Mouse (Mus musculus): ENCODE results near the gene A930004D18Rik.

The A930004D18Rik gene

DNA sequence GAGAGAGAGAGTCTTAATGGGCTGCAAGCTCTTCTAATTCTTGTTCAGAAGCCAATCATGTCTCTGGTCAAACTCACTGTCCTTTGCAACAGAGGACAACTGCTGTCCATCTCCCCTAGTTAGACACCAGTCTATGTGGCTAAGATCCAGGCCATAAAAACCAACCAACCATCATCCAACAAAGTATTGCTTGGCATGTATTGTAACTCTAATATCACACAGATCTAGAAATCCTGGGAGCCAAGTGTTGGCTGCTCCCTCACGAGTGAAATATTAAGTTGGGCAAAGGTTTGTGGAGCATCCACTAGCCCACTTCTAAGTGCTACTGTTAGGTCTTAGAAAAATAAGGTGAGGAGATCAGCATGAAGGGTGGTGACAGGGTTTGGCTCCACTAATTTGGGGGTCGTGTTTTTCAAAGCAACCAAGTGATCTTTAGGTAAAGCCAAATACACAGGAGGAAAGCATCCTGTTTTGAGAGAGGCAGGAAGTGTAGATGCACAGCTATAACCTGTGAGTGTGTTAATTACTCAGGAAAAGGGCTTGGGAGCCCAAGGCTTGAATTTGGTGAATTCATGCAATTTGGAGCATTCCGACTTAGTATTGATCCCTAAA, 710 bp upstream of the A930004D18Rik start:
- no peak for DNase-seq (ENCODE audit: low spot score)

DNA sequence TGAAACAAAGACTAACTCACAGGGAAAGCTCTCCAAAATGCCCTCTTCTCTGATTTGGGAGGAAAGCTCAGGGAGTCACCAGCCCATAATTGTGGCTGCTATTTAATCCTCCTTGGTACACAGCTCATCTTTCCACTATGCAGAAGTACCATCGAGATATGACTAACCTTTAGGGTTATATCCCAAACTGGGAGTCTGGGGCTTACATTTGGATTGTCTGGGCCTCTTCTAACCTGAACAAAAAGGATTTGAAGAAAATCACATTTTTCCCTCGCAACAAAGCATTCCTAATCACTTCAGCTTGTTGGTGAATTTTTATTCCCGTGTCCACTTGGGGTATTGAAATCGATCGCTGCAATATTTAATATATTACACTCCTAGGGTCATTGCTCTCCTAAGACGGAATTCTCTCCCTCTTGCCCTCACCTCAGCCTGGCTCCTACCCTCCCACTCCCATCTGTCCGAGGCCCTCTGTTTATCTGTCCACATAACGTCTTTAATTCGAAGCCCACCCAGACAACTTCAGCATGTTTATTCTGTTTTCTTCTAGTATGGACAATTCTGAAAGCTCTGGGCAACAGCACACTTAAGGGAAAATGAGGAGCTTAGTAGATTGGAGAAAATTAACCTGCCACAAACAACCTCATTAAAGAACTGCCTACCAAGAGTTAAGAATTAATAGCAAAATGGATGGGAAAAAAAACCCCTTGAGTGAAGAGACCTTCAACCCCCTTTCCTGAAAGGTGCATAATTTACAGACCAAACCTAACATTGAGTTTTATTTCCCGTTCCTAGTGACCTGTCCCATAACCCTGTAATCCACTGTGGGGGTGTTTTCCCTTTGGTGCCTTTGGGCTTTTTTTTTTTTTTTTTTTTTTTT, 2.9 kb downstream of the A930004D18Rik start:
- no peak for DNase-seq (ENCODE audit: low spot score)

DNA sequence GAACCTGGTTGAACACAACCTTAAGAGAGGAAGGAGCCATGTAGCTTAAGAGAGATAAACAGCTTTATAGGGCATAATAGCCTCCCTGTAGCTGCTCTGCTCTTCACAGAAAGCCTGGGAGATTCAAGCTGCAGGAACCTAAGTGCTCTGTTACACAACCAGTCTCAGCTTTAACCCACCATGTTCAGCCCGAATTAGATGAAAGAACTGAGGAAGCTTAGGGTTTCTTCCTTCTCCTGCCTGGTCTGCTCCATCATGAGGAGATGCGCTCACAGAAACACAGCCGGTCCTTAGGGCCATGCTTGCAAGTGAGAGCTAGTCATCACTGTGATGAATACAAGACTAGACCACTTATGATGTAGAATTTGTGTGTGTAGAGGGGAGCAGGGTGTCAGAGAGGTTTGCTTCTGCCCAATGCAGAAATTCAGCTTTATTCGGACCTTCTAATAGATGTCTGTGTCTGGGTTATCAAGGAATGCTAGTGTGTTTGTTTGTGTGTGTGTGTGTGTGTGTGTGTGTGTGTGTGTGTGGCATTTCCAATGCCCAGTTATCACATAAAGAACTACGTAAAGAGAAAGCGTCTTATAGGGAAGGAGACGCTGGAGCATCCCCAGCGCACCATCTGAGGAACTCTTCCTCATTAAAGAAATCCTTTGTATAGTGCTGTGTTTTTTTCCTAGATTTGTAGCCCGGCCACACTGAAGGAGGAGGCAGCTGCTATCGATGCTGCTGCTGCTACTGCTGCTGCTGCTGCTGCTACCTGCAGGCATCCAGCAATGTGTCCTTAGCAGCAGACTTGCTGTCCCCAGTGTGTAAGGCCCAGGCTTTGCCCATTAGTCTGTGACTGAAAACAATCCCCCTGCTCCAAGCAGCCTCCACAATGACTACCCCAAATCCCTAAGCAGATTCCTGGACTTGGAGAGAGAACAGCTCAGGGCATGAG, 4.1 kb downstream of the A930004D18Rik start:
- DNase-seq (ENCODE audit: low spot score) = no peak

DNA sequence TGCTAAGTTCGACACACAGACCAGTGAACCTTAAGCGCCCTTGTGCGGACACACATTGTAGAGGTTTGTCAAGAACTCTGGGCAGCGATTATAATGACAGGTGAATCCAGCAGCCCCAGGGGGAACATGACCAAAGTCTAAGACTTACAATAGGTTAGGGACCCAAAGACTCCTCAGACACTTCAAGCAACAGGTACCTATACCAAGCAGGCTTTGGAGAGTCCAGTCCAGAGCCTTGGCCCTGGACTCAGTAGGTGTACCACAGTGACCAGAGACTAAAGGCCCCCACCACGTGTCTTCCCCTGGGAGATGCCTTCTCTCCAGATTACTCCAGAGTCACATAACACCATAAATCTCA, 5.0 kb downstream of the A930004D18Rik start:
- DNase-seq (ENCODE audit: low spot score) = no peak

DNA sequence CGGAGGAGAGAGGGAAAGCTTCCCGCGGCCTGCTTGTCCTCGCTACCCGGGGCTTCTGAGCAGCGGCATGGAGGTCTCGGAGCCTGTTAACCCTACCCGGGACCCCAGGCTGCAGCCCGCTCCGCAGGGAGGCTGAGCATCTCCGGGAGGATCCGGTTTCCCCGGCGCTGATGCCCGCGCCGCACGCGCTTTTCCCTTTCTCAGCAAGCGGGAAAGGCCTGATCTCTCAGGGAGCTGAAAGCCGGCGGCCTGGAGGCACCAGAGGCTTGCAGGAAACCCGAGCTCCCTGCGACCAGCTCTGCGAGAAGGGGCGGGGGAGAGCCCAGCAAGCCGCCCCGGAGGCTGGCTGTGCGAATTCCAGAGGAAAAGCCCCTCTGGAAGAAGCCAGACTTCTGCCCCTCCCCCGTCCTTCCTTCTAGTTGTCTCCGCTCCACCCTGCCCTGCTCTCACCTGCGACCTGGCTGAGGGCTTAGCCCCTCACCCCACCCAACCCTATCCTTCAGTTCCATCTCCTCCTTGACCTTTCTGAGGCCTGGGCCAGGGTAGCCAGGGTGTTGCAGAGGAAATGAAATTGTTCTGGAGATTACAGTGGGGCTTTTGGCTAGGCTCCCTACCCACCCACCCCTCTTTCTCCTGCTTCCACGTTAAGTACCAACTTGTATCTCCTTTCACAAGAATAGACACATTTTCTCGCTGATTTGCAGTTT, 5.6 kb downstream of the A930004D18Rik start:
- DNase-seq (ENCODE audit: low spot score) = no peak

DNA sequence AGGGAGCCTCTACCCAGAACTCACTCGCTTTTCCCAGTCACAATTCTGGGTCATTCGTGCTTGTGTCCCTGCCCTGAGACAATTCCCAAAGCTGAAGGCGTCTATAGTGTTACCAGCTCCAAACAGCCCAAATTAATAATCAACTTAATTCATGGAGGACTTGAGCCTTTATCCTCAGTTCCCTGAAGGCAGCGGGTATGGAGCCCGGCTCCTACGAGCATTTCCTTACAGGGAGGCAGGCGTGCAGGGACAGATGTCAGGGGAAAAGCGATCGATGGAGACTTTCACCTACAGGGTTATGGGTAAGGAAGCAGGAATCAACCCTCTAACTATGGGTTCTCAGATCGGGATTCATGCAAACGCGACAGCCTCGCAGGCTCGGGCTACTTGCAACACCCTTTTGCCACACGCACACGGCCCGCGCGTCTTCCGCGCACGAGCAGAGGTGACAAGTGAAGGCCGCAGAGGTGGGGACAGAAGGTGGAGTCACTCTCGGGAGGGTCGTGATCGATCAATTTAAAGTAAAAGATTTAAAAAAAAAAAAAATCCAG, 6.2 kb downstream of the A930004D18Rik start:
- DNase-seq (ENCODE audit: low spot score) = no peak

DNA sequence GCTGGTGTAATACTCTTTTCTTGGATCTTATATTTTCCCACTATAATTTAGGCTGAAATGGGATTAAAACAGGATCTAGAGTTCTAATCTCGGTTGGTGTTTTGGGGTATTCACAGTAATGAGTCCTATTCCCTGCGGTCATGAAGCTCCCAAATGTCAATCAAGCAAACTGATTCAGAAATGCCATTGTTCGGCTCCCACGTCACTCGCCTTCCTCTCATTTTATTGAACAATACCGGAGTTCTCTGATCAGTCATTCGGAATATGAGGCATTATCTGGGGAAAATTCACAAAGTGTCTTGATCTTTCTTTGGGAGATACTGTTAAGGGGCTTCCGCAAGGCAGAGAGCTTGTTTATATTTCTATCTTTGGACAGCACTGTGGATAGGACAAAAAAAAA, 7.0 kb downstream of the A930004D18Rik start:
- no peak for DNase-seq (ENCODE audit: low spot score)

DNA sequence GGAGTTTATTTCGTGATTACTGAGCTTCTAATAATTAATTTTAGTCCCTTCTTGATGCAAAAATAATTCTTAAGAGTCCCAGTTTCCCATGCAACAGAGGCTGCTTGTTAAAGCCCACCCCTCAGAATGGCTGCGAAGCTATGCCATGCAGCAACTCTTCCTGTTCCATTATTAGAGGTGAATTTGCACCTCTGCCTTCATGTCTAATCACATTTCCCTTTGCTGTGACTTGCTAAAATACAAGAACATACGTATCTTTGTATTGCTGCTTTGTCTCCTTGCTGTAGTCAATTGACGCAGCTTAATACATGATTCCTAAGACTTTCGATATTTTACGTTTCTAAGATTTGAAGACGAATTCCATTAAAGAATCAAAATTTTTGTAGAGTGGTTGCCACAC, 7.9 kb downstream of the A930004D18Rik start:
- DNase-seq (ENCODE audit: low spot score) = no peak

DNA sequence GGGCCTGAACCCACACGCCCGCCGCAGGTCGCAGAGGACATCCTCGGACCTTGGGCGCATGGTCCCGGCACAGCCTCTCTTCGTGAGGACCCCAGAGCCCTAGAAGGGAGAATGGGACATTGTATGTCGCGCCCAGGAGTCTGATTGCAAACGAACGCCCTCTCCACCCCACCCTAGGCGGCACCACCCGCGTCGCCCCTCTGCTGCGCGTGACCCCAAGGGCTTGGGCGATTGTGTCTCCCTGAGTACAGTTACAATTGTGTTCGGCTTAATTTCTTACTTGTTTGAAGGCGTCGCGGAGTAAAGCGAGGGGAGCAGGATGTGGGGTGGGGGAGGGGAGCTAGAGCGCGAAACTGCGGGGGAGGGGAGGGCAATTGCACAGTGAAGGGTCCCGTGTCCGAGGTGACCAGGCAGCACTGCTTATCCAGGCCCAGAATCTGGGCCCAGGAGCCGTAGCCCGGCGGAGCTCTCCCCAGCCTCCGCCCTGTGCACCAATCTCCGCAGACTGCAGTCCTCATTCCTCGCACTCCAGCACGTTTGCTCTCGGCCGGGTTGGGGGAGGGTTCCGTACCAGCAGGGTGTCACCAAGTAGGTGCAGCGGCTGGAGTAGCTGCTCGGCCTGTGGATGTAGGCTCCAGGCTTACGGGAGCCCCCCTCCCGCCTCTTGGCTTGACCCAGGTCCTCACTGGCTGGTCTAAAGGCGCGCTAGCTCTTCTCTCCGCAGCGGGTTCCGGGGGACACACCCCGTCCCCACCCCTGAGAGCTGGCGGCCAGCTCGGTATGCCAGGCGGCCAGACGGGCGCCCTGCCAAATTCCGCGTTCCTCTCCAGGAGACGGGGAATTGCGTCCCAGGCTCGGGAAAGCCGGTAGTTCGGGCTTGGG, 9.2 kb downstream of the A930004D18Rik start:
- DNase-seq (ENCODE audit: low spot score) = peak; percentile 55

DNA sequence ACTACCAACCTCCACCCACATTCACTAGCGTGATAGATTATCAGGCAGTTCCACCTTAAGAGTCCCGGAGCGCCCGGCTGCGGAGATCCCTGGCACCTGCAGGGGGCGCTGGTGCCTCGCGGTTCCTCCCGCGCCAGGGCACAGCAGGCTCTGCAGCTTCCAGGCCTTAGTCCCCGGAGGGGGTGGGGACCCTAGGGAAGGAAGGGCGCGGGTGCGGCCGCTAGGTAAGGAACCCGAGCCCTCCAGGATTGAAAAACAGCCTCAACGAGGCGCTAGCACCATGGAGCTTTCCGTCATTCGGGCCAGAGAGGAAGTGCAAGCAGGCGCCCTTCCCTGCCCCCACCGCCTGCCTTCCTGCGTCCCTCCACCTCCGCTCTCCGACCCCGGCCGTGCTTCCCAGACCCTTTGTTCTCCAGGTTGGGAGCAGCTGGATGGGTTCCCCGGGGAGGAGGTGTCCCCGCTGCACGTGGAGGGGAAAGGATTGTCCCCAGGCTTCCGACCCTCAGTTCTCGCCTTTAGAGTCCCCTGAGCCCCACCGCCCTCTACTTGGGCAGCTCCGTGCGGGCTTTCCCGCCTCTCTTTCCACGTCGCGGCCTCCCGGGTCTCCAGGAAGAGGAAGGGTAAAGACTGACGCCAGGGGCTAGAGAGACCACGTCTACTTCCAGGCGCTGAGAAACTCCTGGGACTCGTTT, 9.9 kb downstream of the A930004D18Rik start:
- peak; percentile 89 for DNase-seq (ENCODE audit: low spot score)

DNA sequence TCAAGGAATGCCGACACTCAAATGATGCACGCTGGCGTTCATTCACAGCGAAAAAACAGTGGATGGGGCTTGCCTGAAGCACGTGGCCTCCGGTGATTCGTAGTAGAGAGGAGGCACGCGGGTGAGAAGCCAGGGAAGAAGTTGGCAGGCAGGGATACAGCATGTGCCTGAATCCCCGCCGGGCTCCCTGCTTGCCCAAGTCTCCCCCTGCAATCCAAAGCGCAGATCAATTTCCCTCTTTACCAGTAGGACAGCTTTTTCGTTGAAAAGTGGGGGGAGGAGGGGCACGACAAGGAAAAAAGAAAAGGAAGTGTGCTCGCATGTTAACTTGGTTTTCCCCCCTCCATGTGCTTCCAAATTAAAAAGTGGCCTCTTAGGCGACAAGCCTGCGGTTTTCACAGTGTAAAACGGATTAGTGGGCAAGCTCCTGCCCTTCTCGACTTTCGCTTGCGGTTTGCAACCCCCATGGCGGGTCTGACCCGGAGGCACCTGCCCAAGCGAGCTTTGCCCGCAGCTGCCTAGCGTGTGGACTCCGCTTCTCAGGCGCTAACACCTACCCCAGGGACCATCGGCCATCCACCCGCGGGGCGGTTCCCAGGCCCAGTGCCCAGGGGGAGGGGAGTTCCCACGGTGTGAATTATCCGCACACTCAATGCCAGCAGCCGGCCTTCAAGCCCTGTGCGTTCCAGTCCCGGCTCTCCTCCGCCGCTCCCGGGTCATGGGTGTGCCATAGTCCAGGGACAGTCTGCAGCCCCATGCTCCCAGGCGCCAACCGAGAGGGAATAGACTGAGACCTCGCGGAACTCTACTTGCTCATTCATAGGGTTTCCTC, 11.2 kb downstream of the A930004D18Rik start:
- no peak for DNase-seq (ENCODE audit: low spot score)

DNA sequence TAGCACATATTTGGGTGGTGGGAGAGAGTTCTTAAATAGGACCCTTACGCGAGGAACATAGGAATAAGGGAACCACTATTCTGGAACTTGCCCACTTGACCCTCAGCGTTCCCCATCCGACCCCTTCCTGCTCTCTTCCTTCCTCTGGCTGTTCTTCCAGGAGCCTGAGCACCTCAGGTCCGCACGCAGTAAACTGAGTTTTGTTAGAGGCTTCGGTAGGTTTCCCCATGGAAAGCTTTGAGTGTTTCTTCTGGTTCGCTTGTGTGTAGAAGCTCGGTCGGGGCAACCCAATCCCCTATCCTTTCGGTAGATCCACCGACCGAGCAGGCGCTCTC, 11.8 kb downstream of the A930004D18Rik start:
- DNase-seq (ENCODE audit: low spot score) = no peak

DNA sequence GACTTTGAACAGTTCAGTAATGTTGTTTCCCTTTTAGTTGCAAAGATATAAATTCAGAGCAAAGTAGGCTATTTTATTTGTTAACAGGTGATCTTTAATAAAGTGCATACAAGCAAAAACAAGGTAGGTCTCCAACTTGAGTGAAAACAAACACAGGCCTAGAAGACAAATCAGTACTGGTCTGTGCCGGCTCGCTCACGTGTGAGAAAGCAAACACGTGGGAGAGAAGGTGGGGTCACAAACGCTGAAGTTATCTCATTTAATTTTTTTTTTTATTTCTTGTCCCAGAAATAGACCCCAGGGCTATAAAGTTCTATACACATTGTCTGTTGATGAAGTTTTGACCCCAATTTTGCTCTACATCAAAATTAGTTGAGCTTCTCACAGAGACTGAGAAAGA, 12.4 kb downstream of the A930004D18Rik start:
- no peak for DNase-seq (ENCODE audit: low spot score)

DNA sequence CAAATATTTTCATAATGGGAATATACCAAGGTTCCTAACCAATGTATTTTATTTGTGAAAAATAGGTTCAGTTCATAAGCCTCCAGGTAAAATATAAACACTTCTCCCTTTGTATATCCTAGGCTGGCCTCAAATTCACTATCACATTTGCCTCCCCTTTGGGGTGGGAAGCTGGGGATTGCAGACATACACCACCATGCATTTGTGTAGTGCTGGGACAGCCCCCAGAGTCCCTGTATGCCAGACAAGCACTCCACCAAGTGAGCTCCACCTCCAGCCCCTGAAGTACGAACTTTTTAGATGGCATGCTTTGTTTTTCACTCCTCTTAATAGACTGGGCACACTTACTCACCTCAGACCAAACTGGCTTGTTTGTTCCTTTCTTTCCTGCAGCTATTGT, 14.7 kb downstream of the A930004D18Rik start:
- DNase-seq (ENCODE audit: low spot score) = no peak

DNA sequence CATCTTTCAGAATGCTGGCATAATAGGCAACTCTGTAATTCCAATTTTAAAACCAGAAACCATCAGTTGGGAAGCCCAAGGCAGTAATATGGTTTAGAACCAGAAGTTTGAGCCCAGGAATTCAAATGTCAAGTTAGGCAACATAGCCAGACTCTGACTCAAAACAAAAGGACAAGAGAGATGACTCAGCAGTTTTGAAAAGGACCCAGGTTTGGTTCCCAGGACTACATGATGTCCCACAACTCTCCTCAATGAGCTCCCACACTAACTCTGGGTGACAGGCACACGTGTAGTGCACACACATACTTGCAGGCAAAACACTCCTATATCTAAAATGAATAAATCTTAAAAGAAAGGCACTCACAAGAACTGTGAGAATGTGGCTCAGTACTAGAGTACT, 18.4 kb downstream of the A930004D18Rik start:
- DNase-seq (ENCODE audit: low spot score) = no peak

DNA sequence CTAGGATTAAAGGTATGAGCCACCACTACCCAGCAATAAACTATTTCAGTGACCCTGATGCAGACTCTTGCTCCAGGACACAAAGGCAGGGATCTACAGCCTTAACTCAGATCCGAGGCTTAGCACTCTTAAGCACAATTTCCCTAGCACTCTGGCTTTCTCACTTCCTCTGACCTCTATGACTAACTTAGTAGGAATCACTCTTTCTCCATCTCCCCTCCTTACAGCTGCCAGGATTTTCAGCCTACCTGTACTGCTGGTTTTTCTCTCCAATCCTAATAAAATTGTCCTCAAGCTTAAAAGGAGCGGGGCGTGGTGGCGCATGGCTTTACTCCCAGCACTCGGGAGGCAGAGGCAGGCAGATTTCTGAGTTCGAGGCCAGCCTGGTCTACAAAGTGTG, 20.2 kb downstream of the A930004D18Rik start:
- no peak for DNase-seq (ENCODE audit: low spot score)

DNA sequence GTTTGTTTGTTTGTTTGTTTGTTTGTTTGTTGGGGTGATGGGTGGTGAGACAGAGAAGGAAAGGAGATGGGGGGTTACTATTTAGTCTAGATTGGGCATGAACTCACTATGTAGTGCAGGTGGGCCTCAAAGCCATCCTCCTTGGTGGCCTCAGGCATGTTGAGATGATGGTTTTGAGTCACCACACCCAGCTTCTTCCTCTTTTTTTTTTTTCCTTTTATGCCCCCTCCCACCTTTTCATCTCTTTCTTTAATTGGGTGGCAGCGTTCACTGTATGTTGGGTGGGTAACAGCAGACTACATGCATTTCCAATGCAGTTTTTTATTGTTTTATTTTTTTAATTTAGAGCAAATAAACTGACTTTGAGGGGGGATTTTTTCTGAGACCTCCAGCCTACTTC, 20.9 kb downstream of the A930004D18Rik start:
- no peak for DNase-seq (ENCODE audit: low spot score)

DNA sequence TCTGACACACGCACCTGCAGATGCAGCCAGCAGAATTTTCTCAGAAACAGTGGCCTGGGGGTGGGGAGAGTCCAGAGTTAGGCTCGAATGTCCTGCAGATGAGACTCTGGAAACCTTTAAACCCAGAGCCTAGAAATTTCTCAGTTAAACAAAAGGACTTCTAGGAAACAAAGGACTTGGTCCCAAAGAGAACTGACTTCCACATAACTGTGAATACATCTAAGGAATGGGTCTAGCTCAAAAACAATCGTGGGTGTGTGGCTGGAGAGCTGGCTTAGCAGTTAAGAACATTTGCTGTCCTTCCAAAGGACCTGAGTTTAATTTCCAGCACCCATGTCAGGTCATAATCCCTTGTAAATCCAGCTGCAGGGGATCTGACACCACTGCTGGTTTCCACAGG, 22.0 kb downstream of the A930004D18Rik start:
- DNase-seq (ENCODE audit: low spot score) = no peak

DNA sequence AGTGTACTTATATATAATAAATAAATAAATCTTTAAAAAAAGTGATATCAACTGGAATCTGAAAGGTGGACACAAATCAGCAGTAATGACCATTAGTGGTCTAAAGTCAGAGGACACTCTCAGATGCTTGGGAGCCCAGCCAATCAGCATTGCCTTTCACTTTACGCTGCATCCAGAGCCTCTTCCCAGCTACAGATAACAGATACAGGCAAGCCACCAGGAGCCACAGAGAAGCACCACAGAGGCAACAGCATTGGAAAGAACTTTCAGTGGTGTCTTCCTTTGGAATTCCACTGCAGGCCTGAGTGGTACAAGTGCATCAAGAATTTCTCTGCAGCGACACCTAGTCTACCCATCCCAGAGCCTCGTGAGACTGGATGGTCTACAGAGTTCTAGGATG, 24.7 kb downstream of the A930004D18Rik start:
- DNase-seq (ENCODE audit: low spot score) = no peak
